Mouse (Mus musculus): ENCODE measurements around the gene Fam117b.

- no peak for TF ChIP-seq POLR2A (IDR thresholded peaks at IDR 0.05; ENCODE audit: low read depth, low read length)
- TF ChIP-seq CTCF (IDR thresholded peaks at IDR 0.05; ENCODE audit: extremely low read depth, insufficient read depth, insufficient read length, insufficient replicate concordance) = no peak
Observed at GRCm38 (mm10) chr1:59915843-59916610, 3.2 kb downstream of the Fam117b start.

Data from spleen, adult 2 months (tissue).